Mouse (Mus musculus): ENCODE measurements at regions not wholly inside any gene's neighbourhood (a gene's known extent, or its start where the extent isn't known, plus 50 kb on each side); places are given as distances from the start of the nearest gene placed in this dataset.

- no peak for DNase-seq (ENCODE audit: low read depth, low spot score)
Observed at GRCm38 (mm10) chr6:26033392-26033791, 224.3 kb upstream of the Pot1a start.

DNA sequence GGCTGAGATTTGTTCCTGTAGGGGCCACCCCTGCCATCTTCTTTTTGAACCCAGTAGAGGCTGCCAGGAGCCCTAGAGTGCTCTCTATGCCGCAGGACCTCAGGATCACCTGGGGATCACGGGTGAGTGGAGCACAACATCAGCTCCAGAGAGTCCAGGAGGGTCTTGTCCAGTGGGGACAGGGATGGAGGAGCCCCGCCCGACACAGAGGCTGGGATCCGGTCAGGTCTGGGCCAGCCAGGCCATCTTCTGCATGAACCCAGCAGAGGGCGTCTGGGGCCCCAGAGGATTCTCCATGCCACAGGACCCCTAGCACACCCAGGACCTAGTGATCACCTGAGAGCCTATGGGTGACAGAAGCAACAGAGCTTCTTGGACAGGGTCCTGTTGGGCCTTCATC lies 206.3 kb upstream of the Pot1a start:
- DNase-seq (ENCODE audit: low read depth, low spot score): no peak

DNA sequence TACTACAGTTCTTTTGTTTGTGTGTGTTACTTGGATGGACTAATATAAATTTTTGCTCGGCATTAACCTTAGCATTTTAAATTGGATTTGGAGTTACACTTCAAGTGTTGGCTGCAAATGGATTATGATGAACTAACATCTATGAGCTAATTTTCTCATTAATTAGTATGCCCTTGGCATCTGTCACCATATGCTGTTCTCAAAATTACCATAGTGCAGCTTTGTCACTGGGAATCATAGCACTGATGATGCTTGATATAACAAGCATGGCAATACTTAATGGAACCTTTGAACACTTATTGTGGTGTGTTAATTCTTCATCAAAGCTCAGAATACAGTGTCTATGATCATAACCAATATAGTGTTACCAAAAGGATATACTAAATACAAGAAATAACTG lies 185.0 kb upstream of the Pot1a start:
- DNase-seq (ENCODE audit: low read depth, low spot score): no peak

DNA sequence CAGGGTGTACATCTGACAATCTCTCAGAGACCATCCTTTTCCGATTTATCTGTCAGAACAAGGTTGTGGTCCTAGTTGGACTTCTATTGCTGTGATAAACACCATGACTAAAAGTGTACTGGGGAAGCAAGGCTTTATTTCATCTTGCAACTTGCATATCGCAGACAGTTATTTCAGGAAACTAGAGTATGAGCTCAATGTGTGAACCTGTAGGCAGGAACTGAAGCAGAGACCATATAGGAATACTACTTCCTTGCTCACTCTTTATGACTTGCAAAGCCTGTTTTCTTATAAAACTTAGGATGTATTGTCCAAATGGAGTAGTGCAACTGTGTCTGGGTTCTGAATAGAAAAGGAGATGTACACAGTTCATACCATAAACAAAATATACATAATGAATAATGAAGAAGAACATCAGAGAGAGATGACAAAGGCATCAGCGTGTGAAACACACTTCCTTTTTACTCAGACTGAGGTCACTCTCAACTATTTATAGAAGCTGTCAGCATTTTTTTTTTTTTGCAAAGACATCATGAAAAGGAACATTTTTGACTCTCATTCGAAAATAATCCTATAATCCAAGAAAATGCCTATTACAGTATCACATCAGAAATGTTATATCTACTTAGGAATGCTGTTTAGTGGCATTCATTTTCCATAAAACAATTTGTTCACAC lies 169.3 kb upstream of the Pot1a start:
- no peak for DNase-seq (ENCODE audit: low read depth, low spot score)

DNA sequence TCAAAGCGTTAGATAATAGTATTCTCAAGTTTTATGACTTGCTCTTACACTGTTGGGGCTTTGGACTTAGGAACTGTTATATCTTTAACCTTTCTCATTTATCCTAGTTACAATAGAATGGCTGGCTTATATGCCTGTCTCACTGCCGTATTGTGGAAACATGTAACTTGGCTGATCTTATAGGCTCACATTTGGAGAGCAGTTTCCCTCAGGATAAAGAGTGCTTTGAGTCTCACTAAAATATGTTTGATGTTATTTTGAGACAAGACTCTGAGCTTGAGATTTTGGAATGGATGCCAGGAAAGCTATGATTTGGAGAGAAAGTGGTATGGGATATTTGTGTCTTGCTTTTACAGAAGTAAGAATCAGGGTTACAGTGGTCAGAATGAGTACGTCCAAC lies 156.4 kb upstream of the Pot1a start:
- DNase-seq (ENCODE audit: low read depth, low spot score): no peak

DNA sequence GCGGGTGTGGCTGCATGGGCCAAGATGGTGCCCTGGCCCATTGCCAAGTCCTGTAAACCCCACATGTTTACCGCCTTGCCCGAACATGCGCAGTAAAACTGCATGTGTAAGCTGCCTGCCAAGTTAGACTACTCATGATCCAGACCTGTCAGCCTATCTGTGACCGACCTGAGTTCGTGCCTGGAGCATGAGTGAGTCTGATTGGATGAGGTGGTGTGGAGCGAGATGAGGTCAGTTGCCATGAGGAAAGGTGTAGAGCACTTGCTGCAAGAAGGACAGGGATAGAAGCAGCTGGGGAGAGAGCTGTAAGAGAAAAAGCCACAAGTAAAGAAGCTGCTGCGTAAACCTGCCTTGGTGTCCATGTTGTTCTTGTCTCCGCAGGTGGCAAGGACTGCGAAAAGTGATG lies 122.1 kb upstream of the Pot1a start:
- DNase-seq (ENCODE audit: low read depth, low spot score): peak; percentile 6

DNA sequence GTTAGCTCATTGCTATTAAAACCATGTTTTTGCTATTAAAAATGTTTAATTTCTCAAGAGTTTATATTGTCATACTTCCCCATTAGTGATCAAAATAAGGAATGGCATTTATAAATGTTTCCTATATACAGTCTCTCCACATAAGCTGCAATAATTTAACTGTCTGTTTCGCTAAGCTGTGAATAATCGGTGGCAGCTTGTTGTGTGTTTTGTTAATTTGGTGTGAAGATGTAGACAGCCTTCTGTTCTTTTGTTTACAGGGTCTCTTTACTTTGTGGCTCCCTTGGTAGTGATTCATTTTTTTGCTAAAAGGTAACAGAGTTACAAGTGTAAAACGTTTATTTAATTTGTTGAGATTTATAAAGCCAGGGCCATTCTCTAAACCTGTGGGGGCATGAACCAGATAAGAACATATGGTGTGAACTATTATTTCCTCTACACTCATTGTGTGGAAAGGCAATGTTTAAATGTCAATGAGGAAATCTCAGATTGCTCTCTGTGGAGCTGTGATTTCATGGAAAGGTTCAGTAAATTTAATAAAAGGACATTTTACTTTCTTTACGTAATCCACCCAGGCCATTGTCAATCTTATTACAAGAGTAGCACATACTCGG lies 108.9 kb upstream of the Pot1a start:
- DNase-seq (ENCODE audit: low read depth, low spot score): no peak

DNA sequence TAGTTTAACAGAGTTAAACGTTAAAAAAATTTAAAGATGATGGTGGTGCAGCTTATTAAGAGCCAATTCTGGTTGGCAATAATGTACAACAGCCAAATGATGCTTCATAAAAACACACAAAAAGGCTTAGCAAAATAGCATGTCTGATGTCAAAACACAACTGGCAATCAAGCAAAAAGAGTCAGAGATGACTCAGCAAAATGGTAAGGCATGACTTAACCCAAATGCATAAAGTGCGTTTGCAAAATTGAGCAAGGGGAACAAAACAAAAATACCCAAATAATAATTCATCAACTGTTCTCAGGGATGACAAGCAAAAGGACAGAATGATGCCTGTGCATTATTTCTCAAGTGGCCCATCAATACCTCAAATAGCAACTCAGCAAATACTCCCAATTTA lies 105.1 kb upstream of the Pot1a start:
- DNase-seq (ENCODE audit: low read depth, low spot score): no peak

- DNase-seq (ENCODE audit: low read depth, low spot score): no peak
Observed at GRCm38 (mm10) chr6:25899944-25900343, 90.9 kb upstream of the Pot1a start.

- DNase-seq (ENCODE audit: low read depth, low spot score): no peak
Observed at GRCm38 (mm10) chr6:25894454-25895250, 85.6 kb upstream of the Pot1a start.

GRCm38 (mm10) chr6:25867922-25868321 lies 58.9 kb upstream of the Pot1a start:
- no peak for DNase-seq (ENCODE audit: low read depth, low spot score)

Measured in mesoderm, embryonic 11.5 days (tissue).